Mouse (Mus musculus) frontal cortex, postnatal 14 days (tissue): ENCODE data around the gene Nod2.

Experiments
- DNase-seq, 2 experiments: peaks; one replicate each; pipeline ENCODE4 v3.0.0; 2022; ENCODE audit warnings: low spot score in 2 of 2

Gene Nod2

GRCm38 (mm10) chr8:88646837-88647778, at the start of gene Nod2:
Nod2 (plus strand) TSS chr8:88647315.
- no peak for DNase-seq

DNA sequence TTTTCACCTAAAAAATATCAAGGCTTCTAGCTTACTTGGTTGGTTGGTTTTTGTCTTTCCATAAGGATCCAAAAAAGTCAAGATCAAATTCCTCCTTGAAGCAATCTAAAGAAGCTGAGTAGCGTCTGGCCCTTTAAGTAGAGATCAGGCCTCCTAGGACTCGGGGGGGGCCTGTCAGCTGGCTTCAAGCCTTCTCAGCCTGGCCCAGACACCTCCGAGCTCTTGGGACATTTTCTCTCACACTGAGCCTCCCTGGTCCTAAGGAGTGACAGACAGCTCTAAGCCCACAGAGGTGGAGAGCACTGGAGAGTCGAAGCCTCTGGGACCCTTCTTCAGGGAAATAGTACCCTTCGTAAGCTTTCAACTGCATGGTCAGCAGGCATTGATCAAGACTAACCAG, 48.5 kb upstream of the Nod2 start:
- no peak for DNase-seq

- no peak for DNase-seq
These were observed 47.6 kb upstream of the Nod2 start for GRCm38 (mm10) chr8:88599491-88599890.

GRCm38 (mm10) chr8:88603446-88603989, 43.6 kb upstream of the Nod2 start:
- no peak for DNase-seq

GRCm38 (mm10) chr8:88604065-88605038, 42.8 kb upstream of the Nod2 start:
- peak in 1 of 2 experiments; percentile 33 for DNase-seq

DNA sequence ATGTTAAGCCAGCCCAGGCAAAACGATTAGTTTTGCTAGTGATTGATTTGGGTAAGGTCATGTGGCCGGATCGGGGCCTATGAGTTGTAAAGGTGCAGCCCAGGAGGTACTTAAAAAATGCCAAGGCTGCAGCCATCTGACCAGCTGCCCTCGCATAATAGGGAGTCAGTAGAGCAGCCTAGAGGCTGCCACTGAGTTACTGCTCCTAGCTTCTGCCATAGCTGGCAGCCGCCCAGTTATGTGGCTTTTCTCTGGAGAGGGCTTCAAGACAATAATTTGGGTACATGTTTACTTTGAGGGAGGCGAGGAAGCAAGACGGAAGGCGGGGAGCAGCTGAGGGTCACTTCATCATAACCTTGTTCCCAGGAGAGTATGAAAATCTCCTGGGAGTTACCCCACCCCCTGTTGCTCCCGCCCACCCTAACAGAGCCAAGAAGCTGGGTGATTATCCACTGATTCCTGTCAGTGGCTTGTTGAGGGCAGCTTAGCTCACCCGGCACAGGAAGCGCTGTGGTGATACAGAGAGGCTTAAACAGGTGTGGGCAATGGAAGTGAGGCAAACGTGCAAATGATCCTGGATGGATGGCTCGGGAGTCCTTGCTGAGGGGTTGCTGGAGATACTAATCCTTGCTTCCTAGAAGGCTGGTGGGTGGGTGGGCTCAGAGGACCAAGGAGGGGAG, 41.6 kb upstream of the Nod2 start:
- no peak for DNase-seq

- DNase-seq, result no peak
These were observed 38.1 kb upstream of the Nod2 start for GRCm38 (mm10) chr8:88609036-88609435.

GRCm38 (mm10) chr8:88610271-88610670, 36.8 kb upstream of the Nod2 start:
- no peak for DNase-seq

DNA sequence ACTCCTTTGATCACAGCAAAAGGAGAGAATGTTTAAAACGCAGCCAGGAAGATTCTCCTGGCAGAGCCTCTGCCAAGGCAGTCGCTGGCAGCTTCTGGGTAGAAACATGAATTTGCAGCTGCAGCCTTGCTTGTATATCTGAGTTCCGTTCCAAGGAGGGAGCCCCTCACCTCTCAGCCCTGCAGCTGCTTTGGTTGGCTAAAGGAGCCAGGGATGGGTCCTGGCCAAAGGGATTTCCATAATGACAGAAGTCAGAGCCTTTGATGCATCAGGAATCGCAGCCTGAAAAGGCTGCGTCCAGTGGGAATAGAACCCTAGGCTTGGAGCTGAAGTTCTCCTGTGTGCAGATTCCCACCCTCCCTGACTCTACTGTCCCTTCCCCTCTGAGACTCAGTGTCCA, 32.1 kb upstream of the Nod2 start:
- no peak for DNase-seq

DNA sequence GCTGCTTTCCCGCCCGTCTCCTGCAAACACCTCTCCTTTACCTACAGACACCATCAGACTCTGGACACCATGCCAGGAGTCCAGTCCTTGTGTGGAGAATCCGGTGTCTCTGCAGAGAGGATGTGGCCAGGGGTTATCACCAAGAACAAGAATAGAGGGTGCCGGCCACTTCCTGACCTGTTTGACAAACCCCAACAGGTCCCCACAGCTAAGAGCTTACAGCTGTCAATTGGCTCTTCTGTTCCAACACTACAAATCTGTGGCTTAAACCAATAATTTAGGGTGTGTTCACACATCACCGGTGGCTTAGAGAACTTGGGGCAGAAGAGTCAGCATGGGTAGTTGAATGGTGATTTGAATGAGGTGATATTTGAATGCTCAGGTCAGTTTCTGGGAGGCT, 28.5 kb upstream of the Nod2 start:
- DNase-seq, result no peak

DNA sequence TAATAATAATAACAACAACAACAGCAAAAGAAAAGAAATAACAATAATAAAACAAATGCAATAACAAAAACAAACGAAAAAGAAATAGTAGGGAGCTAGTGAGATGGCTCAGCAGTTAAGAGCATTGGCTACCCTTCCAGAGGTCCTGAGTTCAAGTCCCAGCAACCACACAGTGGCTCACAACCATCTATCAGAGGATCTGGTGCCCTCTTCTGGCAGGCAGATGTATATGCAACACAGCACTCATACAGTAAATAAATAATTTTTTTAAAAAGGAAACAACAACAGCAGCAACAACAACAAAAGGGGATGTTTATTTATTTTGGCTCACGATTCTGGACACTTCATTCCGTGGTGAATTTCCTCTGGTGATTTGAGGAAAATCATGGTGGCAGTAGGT, 27.6 kb upstream of the Nod2 start:
- no peak for DNase-seq

DNA sequence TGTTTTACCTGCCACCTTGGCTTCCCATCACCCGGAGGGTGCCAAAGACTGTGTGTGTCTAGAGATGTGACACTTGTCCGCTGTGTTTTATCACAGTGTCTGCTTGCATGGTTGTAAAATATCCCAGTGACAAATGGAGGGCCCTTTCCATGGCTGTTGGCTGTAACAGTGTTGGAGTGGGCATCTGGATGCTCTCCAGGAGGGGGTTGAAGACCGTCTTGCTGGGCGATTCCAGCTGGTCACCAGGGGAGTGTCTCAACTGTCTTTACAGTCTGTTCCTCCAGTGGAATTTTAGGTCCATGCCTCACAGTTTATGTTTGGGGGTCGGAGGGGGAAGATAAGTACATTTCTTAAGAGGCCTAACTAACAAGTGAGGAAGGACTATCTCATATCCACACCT, 26.2 kb upstream of the Nod2 start:
- DNase-seq, result no peak

GRCm38 (mm10) chr8:88621408-88621807, 25.7 kb upstream of the Nod2 start:
- peak; percentile 51 to 73 for DNase-seq

DNA sequence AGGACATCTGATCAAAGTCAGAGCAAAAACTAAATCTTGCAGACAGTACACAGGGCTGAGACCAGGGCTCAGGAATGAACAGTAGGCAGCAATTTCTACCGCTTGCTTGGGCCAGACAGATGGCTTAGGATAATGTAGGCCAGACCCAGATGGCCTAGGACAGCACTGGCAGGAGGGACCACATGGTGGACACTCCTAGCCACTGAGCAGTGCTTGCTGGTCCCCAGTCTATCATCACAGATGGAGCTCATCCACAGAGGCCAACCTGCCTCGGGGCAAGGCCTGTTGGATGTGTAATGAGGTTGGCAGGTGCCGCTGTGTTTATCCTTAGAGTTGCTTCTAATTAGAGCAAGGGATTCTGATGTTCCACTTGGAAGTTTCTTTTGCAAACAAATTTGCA, 23.8 kb upstream of the Nod2 start:
- DNase-seq, result no peak

DNA sequence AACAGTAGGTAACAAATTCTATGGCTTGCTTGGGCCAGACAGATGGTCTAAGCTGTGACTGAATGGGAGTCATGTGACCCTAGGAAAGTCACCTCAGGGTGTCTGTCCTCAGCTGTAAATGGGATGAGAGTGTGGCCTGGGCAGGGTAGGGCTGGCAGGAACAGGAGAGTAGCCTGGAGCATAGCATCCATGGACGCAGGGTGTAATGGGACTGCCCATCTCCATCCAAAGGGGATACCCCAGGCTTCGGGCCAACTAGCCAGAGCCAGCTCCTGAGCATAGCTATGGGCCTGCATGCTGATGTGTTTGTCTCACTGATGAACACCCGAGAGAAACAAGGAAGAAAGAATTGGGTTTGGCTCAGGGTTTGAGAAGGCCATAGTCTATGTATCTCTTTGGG, 22.8 kb upstream of the Nod2 start:
- DNase-seq, result no peak

DNA sequence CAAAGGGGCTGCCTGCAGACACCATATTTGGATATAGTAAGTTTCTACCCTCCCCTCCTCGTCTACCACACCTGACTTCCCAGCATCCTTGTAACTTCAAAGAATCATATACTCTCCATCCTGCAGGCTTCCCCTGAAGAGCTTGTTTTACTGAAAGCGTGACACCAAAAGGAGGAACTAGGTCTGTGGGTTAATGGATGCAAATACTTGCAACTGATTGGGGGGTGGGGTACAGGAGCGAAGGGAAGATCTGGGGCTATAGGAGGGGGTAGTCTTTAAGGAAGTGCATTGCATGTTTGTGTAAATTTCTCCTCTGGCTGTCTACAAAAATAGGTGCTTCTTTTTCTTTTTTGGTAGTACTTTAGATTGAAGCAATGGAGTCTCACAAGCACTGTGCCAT, 20.7 kb upstream of the Nod2 start:
- no peak for DNase-seq

GRCm38 (mm10) chr8:88626940-88627264, 20.2 kb upstream of the Nod2 start:
- DNase-seq, result no peak

- DNase-seq, result peak; percentile 59 to 67
These were observed 19.7 kb upstream of the Nod2 start for GRCm38 (mm10) chr8:88627265-88627991.

GRCm38 (mm10) chr8:88628001-88628774, 18.9 kb upstream of the Nod2 start:
- DNase-seq, result no peak

DNA sequence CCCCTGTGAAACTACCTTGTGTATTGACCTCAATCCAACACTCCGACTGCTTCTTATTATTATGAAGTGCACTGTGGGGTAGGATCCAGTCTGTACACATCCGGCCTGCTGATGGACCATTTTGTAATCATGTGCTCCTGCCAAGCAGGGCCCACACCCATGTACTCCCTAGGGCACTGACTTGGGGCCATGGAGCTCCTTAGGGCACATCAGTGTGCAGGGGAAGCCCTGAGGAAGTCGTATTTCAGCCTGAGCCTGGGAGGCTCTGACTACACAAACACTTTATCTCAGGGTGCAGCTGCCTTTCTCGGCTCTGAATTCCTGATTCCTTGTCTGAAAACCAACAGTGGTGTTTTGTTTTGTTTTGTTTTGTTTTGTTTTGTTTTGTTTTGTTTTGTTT, 16.9 kb upstream of the Nod2 start:
- DNase-seq, result no peak
